Mouse (Mus musculus): Measurements from ENCODE around the gene Tbx10. TPM values are rescaled to one million over a fixed set of nuclear protein-coding genes. Genes with fewer than 3 reads are reported as not detected.

Tbx10 gene
- polyA plus RNA-seq, 1 experiment from 2014 or later: 0.46 TPM

GRCm38 (mm10) chr19:4005091-4005490 is 12.5 kb downstream of the Tbx10 start:
- no peak for DNase-seq (ENCODE audit: low spot score)
- H3K27me3 ChIP-seq (ENCODE audit: control insufficient read depth, insufficient read depth, low read length): no peaks in the 10 kb centered on the region
- H3K9ac ChIP-seq: no peak overlapping the region
- no peak for ATAC-seq (ENCODE audit: low FRiP score)
- H3K36me3 ChIP-seq (replicated peaks; ENCODE audit: control insufficient read depth, insufficient read depth): peaks cover 48% of the 10 kb centered on the region
- H3K4me3 ChIP-seq (replicated peaks; ENCODE audit: low read length): no peak overlapping the region
- no peak overlapping the region for H3K27ac ChIP-seq
- H3K9me3 ChIP-seq (ENCODE audit: control insufficient read depth, low read length): no peaks in the 10 kb centered on the region
- 82% methylated on average over 9 of the region's 9 CpGs for WGBS
- peaks cover 6% of the 10 kb centered on the region for H3K4me1 ChIP-seq (replicated peaks; ENCODE audit: control insufficient read depth, insufficient read depth, low read length)
- H3K4me2 ChIP-seq (replicated peaks): no peak overlapping the region

GRCm38 (mm10) chr19:4005971-4006370 is 13.4 kb downstream of the Tbx10 start:
- H3K4me2 ChIP-seq (replicated peaks): no peak overlapping the region
- H3K9me3 ChIP-seq (ENCODE audit: control insufficient read depth, low read length): no peaks in the 10 kb centered on the region
- peaks cover 53% of the 10 kb centered on the region for H3K36me3 ChIP-seq (replicated peaks; ENCODE audit: control insufficient read depth, insufficient read depth)
- H3K9ac ChIP-seq: no peak overlapping the region
- no peak overlapping the region for H3K4me3 ChIP-seq (replicated peaks; ENCODE audit: low read length)
- H3K27ac ChIP-seq: no peak overlapping the region
- ATAC-seq (ENCODE audit: low FRiP score) (no peak), DNase-seq (ENCODE audit: low spot score) (no peak)
- WGBS: 98% methylated on average over 8 of the region's 8 CpGs
- peaks cover 4% of the 10 kb centered on the region for H3K4me1 ChIP-seq (replicated peaks; ENCODE audit: control insufficient read depth, insufficient read depth, low read length)
- no peaks in the 10 kb centered on the region for H3K27me3 ChIP-seq (ENCODE audit: control insufficient read depth, insufficient read depth, low read length)

GRCm38 (mm10) chr19:4011086-4011485 is 18.5 kb downstream of the Tbx10 start:
- no peaks in the 10 kb centered on the region for H3K9me3 ChIP-seq (ENCODE audit: control insufficient read depth, low read length)
- H3K27ac ChIP-seq: no peak overlapping the region
- peaks cover 5% of the 10 kb centered on the region; the same call in 1 of the 2 replicates for H3K4me1 ChIP-seq (replicated peaks; ENCODE audit: control insufficient read depth, insufficient read depth, low read length)
- H3K27me3 ChIP-seq (ENCODE audit: control insufficient read depth, insufficient read depth, low read length): no peaks in the 10 kb centered on the region
- H3K36me3 ChIP-seq (replicated peaks; ENCODE audit: control insufficient read depth, insufficient read depth): peaks cover 45% of the 10 kb centered on the region
- no peak overlapping the region for H3K4me3 ChIP-seq (replicated peaks; ENCODE audit: low read length)
- no peak overlapping the region for H3K9ac ChIP-seq
- 94% methylated on average over 5 of the region's 5 CpGs for WGBS
- no peak for DNase-seq (ENCODE audit: low spot score)
- H3K4me2 ChIP-seq (replicated peaks): no peak overlapping the region; the same call in 1 of the 2 replicates
- ATAC-seq (ENCODE audit: low FRiP score): no peak

GRCm38 (mm10) chr19:4012432-4013022 is 20.0 kb downstream of the Tbx10 start, which contains the start of gene Ndufv1:
TSS of gene Ndufv1 (minus strand) at chr19:4012806.
- Histone ChIP-seq H3K4me3 (replicated peaks; ENCODE audit: low read length) (peak within 1 kb of the TSS; percentile 74), H3K27me3 (ENCODE audit: control insufficient read depth, insufficient read depth, low read length) (no peaks in the 10 kb centered on the region), H3K9me3 (ENCODE audit: control insufficient read depth, low read length) (no peaks in the 10 kb centered on the region), H3K36me3 (replicated peaks; ENCODE audit: control insufficient read depth, insufficient read depth) (peaks cover 30% of the 10 kb centered on the region), H3K9ac (peak within 1 kb of the TSS; percentile 72), H3K27ac (peak within 1 kb of the TSS; percentile 70), H3K4me2 (replicated peaks) (peak within 1 kb of the TSS; percentile 74), H3K4me1 (replicated peaks; ENCODE audit: control insufficient read depth, insufficient read depth, low read length) (peaks cover 5% of the 10 kb centered on the region; the same call in 1 of the 2 replicates)
- DNase-seq (ENCODE audit: low spot score): peak; percentile 98
- 0% methylated on average over 45 of the region's 45 CpGs for WGBS
- peak; percentile 99 for ATAC-seq (ENCODE audit: low FRiP score)

GRCm38 (mm10) chr19:4013066-4013465 is 20.5 kb downstream of the Tbx10 start:
- Histone ChIP-seq H3K4me2 (replicated peaks) (peak overlapping the region; percentile 44), H3K4me3 (replicated peaks; ENCODE audit: low read length) (peak overlapping the region; percentile 74), H3K27me3 (ENCODE audit: control insufficient read depth, insufficient read depth, low read length) (no peaks in the 10 kb centered on the region), H3K36me3 (replicated peaks; ENCODE audit: control insufficient read depth, insufficient read depth) (peaks cover 25% of the 10 kb centered on the region), H3K27ac (no peak overlapping the region), H3K9ac (no peak overlapping the region), H3K9me3 (ENCODE audit: control insufficient read depth, low read length) (no peaks in the 10 kb centered on the region), H3K4me1 (replicated peaks; ENCODE audit: control insufficient read depth, insufficient read depth, low read length) (peaks cover 5% of the 10 kb centered on the region; the same call in 1 of the 2 replicates)
- 24% methylated on average over 9 of the region's 9 CpGs for WGBS
- no peak for DNase-seq (ENCODE audit: low spot score)
- ATAC-seq (ENCODE audit: low FRiP score): 0 out of 2 replicates have a peak, but pooled peaks have one; percentile 28

- Histone ChIP-seq H3K4me2 (replicated peaks) (no peak overlapping the region), H3K27ac (no peak overlapping the region), H3K4me3 (replicated peaks; ENCODE audit: low read length) (no peak overlapping the region), H3K9me3 (ENCODE audit: control insufficient read depth, low read length) (no peaks in the 10 kb centered on the region), H3K27me3 (ENCODE audit: control insufficient read depth, insufficient read depth, low read length) (no peaks in the 10 kb centered on the region), H3K4me1 (replicated peaks; ENCODE audit: control insufficient read depth, insufficient read depth, low read length) (peaks cover 5% of the 10 kb centered on the region; the same call in 1 of the 2 replicates), H3K36me3 (replicated peaks; ENCODE audit: control insufficient read depth, insufficient read depth) (peaks cover 8% of the 10 kb centered on the region; the same call in 1 of the 2 replicates), H3K9ac (no peak overlapping the region)
- no peak for ATAC-seq (ENCODE audit: low FRiP score)
- DNase-seq (ENCODE audit: low spot score): no peak
These were observed 22.2 kb downstream of the Tbx10 start for GRCm38 (mm10) chr19:4014802-4015201.

GRCm38 (mm10) chr19:4015635-4016034 is 23.1 kb downstream of the Tbx10 start:
- Histone ChIP-seq H3K9me3 (ENCODE audit: control insufficient read depth, low read length) (no peaks in the 10 kb centered on the region), H3K4me1 (replicated peaks; ENCODE audit: control insufficient read depth, insufficient read depth, low read length) (peaks cover 5% of the 10 kb centered on the region; the same call in 1 of the 2 replicates), H3K27ac (no peak overlapping the region), H3K4me2 (replicated peaks) (no peak overlapping the region), H3K27me3 (ENCODE audit: control insufficient read depth, insufficient read depth, low read length) (no peaks in the 10 kb centered on the region), H3K4me3 (replicated peaks; ENCODE audit: low read length) (no peak overlapping the region), H3K36me3 (replicated peaks; ENCODE audit: control insufficient read depth, insufficient read depth) (no peaks in the 10 kb centered on the region), H3K9ac (no peak overlapping the region)
- ATAC-seq (ENCODE audit: low FRiP score): no peak
- DNase-seq (ENCODE audit: low spot score): no peak
- 68% methylated on average over 5 of the region's 5 CpGs for WGBS

GRCm38 (mm10) chr19:4017921-4018587 is 25.5 kb downstream of the Tbx10 start:
- Histone ChIP-seq H3K4me1 (replicated peaks; ENCODE audit: control insufficient read depth, insufficient read depth, low read length) (no peaks in the 10 kb centered on the region), H3K9ac (no peak overlapping the region), H3K9me3 (ENCODE audit: control insufficient read depth, low read length) (no peaks in the 10 kb centered on the region), H3K27me3 (ENCODE audit: control insufficient read depth, insufficient read depth, low read length) (no peaks in the 10 kb centered on the region), H3K36me3 (replicated peaks; ENCODE audit: control insufficient read depth, insufficient read depth) (no peaks in the 10 kb centered on the region), H3K27ac (no peak overlapping the region), H3K4me2 (replicated peaks) (no peak overlapping the region), H3K4me3 (replicated peaks; ENCODE audit: low read length) (no peak overlapping the region)
- ATAC-seq (ENCODE audit: low FRiP score) (no peak), DNase-seq (ENCODE audit: low spot score) (no peak)
- WGBS: 70% methylated on average over 10 of the region's 10 CpGs

GRCm38 (mm10) chr19:4018743-4019583 is 26.4 kb downstream of the Tbx10 start:
- H3K9me3 ChIP-seq (ENCODE audit: control insufficient read depth, low read length): no peaks in the 10 kb centered on the region
- no peaks in the 10 kb centered on the region for H3K36me3 ChIP-seq (replicated peaks; ENCODE audit: control insufficient read depth, insufficient read depth)
- H3K4me2 ChIP-seq (replicated peaks): no peak overlapping the region
- H3K4me1 ChIP-seq (replicated peaks; ENCODE audit: control insufficient read depth, insufficient read depth, low read length): no peaks in the 10 kb centered on the region
- peak; percentile 72; the same call in 1 of the 2 replicates for ATAC-seq (ENCODE audit: low FRiP score)
- no peak overlapping the region for H3K27ac ChIP-seq
- 29% methylated on average over 18 of the region's 18 CpGs for WGBS
- no peak overlapping the region for H3K4me3 ChIP-seq (replicated peaks; ENCODE audit: low read length)
- no peaks in the 10 kb centered on the region for H3K27me3 ChIP-seq (ENCODE audit: control insufficient read depth, insufficient read depth, low read length)
- DNase-seq (ENCODE audit: low spot score): peak; percentile 85
- no peak overlapping the region for H3K9ac ChIP-seq

All from hindbrain, embryonic 14.5 days (tissue).